In the genomic region with DNA sequence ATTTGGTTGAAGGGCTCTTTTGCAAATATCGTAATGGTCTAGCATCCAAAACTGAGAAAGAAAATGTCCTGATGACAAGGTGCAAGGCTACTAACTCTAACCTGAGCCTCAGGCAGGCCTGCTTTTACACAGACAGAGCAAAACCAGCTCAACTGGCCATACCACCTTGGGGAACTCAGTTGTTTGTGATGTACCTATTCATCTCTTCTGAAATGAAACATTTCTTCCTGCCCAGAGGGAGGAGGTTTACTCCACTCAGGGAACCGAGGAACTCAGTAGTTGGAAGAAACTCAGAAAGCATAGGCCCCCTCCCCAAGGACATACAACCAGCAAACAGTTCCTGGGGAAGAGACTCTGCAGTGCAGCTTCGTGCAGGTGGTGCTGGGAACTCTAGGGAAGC, we compare ENCODE assay signal across 19 mouse cellular contexts.
"Had no signal": no experiment of that assay in that cellular context is flagged by ENCODE, and none has a peak within 500 bp of the region (broad histone marks: within the 10 kb centered on the region; RNA-seq: fewer than 3 reads in every experiment).

No protein-coding gene starts in this region.

- H3K4me3 ChIP-seq: liver, embryonic 13.5 days; liver, embryonic 15.5 days; lung, embryonic 15.5 days; megakaryocyte, embryonic 14.5 days; midbrain, embryonic 13.5 days; midbrain, embryonic 15.5 days; neural tube, embryonic 12.5 days; stomach, embryonic 15.5 days had no signal

- H3K9me3 ChIP-seq: liver, embryonic 13.5 days; liver, embryonic 15.5 days; lung, embryonic 15.5 days; midbrain, embryonic 13.5 days; midbrain, embryonic 15.5 days; neural tube, embryonic 12.5 days; stomach, embryonic 15.5 days had no signal

- DNase-seq: liver, embryonic 13.5 days; liver, postnatal 0 days; lung, adult 2 months; lung, postnatal 14 days; lung, postnatal 36 days; right cerebral cortex, postnatal 14 days; thymus, postnatal 14 days; thymus, postnatal 36 days had no signal

- H3K4me2 ChIP-seq: liver, embryonic 13.5 days; liver, embryonic 15.5 days; lung, embryonic 15.5 days; midbrain, embryonic 11.5 days; midbrain, embryonic 13.5 days; midbrain, embryonic 15.5 days; neural tube, embryonic 12.5 days; stomach, embryonic 15.5 days had no signal

- H3K36me3 ChIP-seq: liver, embryonic 13.5 days; liver, embryonic 15.5 days; lung, embryonic 15.5 days; midbrain, embryonic 13.5 days; midbrain, embryonic 15.5 days; neural tube, embryonic 12.5 days; stomach, embryonic 15.5 days had no signal

- H3K27me3 ChIP-seq: liver, embryonic 13.5 days; liver, embryonic 15.5 days; lung, embryonic 15.5 days; megakaryocyte, embryonic 14.5 days; midbrain, embryonic 13.5 days; midbrain, embryonic 15.5 days; neural tube, embryonic 12.5 days; stomach, embryonic 15.5 days had no signal

- H3K27ac ChIP-seq: liver, embryonic 13.5 days; liver, embryonic 15.5 days; lung, embryonic 15.5 days; macrophage; midbrain, embryonic 13.5 days; midbrain, embryonic 15.5 days; neural tube, embryonic 12.5 days; stomach, embryonic 15.5 days; stomach, postnatal 0 days had no signal

- ATAC-seq: liver, postnatal 0 days; lung, postnatal 0 days; midbrain, embryonic 13.5 days; midbrain, embryonic 15.5 days had no signal

- H3K9ac ChIP-seq: liver, embryonic 13.5 days; liver, embryonic 15.5 days; liver, postnatal 0 days; lung, embryonic 15.5 days; midbrain, embryonic 13.5 days; midbrain, embryonic 15.5 days; neural tube, embryonic 12.5 days; stomach, embryonic 15.5 days had no signal

- H3K4me1 ChIP-seq: liver, embryonic 13.5 days; liver, embryonic 15.5 days; lung, embryonic 15.5 days; megakaryocyte, embryonic 14.5 days; midbrain, embryonic 13.5 days; midbrain, embryonic 15.5 days; neural tube, embryonic 12.5 days; stomach, embryonic 15.5 days had no signal
